Mouse (Mus musculus): ENCODE results near the gene Neurod6.

DNA sequence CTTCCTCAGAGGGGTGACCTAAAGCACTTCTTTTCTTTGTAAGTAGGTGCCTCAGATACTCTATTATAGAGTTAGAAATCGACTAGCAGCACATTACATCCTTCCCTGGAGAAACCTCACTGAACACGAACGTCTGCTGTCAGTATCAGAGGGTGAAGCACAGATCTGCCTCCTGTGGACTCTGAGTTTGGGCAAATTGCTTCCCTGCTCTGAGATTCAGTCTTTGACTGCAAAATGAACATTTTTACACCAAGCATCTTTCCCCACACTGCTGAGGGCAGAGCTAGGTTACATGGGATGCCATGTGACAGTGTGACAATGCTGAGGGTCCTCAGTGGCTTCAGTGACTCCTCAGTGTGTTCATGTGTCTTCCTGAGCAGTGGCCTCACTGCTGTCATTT lies 13.3 kb downstream of the Neurod6 start:
- TF ChIP-seq CTCF (IDR thresholded peaks at IDR 0.05; ENCODE audit: insufficient read depth, low read depth, low read length) (no peak), POLR2A (IDR thresholded peaks at IDR 0.05; ENCODE audit: insufficient read depth, low read depth, low read length) (no peak)
